Comparison of ENCODE assay signal across 8 mouse cellular contexts in the genomic region with DNA sequence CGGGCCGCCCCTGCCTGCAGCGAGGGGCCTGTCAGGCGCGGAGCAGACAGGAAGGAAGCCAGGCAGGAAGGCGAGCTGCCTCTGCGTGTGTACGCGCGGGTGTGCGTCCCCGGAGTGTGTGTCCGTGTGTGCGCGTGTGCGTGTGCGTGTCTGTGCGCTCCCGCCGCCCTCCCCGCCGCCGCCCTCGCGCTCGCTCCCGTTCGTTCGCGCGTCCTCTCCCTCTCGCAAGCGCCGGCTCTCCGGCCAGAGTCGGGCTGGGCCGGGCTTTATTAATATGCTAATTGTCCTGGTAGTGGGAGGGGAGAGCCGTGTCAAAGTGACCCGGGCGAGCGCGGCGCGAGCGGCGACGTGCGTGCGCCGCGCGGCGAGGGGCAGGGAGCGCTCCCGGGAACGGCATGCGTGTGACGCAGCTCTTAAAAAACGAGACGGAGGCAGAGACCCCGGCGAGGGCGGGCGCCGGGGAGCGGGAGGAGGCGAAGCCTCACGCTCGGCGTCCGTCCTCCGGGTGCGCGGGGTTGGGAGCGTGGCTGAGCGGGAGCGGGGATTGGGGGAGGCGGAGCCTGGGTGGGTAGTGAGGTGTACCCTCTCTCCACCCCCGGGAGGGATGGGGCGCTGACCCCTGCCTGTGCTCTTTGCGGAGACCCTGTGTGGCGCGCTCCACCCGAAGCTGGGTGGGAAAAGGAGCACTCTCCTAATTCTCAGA. TPM values are rescaled to one million over a fixed set of nuclear protein-coding genes. Genes with fewer than 3 reads are reported as not detected.
A peak's percentile ranks its signal among the peaks of the same experiment; 100 is the strongest.
DNase-seq lines count a peak whose midpoint lies in the region; ATAC-seq and TF ChIP-seq lines count a peak whose summit lies in the region.

A gene (minus strand): TSS at position 222 of the 703 bp plus-strand sequence.

- H3K4me1 ChIP-seq in G1E (ENCODE audit: insufficient read depth, low read depth, low read length), result peaks cover 67% of the 10 kb centered on the region
- peaks cover 51% of the 10 kb centered on the region for H3K4me1 ChIP-seq in hindbrain, embryonic 12.5 days

- H3K4me2 ChIP-seq in hindbrain, embryonic 12.5 days (replicated peaks), result peak within 1 kb of the TSS; percentile 84

- peak within 1 kb of the TSS; percentile 96 for H3K4me3 ChIP-seq in G1E (ENCODE audit: low read depth, low read length)
- peak within 1 kb of the TSS; percentile 90 for H3K4me3 ChIP-seq in hindbrain, embryonic 12.5 days

- peaks cover 28% of the 10 kb centered on the region for H3K36me3 ChIP-seq in G1E (replicated peaks)
- no peaks in the 10 kb centered on the region for H3K36me3 ChIP-seq in hindbrain, embryonic 12.5 days

- peak; percentile 48; the same call in 1 of the 2 replicates for ATAC-seq in G1E (ENCODE audit: extremely low read depth, insufficient number of reproducible peaks, low FRiP score, poor library complexity, severe bottlenecking)
- ATAC-seq in hindbrain, embryonic 12.5 days (ENCODE audit: low FRiP score), result peak; percentile 65

- H3K9me3 ChIP-seq in G1E (replicated peaks), result no peaks in the 10 kb centered on the region
- H3K9me3 ChIP-seq in hindbrain, embryonic 12.5 days (replicated peaks), result no peaks in the 10 kb centered on the region

- DNase-seq in G1E (ENCODE audit: low spot score), result peak; percentile 77
- DNase-seq in cerebellum, postnatal 10 days, result peak; percentile 90 to 92
- DNase-seq in frontal cortex, postnatal 14 days (ENCODE audit: low spot score in 2 of 2), result peak; percentile 74 to 78
- DNase-seq in layer of hippocampus, postnatal 14 days (ENCODE audit: low spot score in 2 of 2), result peak; percentile 83 to 86
- DNase-seq in lung, postnatal 10 days, result peak; percentile 93
- peak; percentile 88 for DNase-seq in ovary, postnatal 36 days (ENCODE audit: low spot score)
- peak; percentile 80 for DNase-seq in thymus, postnatal 14 days

- H3K9ac ChIP-seq in hindbrain, embryonic 12.5 days, result peak within 1 kb of the TSS; percentile 99

- under 1% methylated on average over 58 of the region's 84 CpGs for WGBS in hindbrain, embryonic 12.5 days

- TF ChIP-seq CTCF in G1E (IDR thresholded peaks at IDR 0.05; ENCODE audit: low read depth, low read length), result no peak

- peak within 1 kb of the TSS; percentile 99 for H3K27ac ChIP-seq in hindbrain, embryonic 12.5 days

- H3K27me3 ChIP-seq in G1E (ENCODE audit: insufficient read depth, low read length), result no peaks in the 10 kb centered on the region; the same call in 1 of the 2 replicates
- no peaks in the 10 kb centered on the region for H3K27me3 ChIP-seq in hindbrain, embryonic 12.5 days

RNA-seq across cellular contexts. Expression of the gene that starts here (rescaled TPM):
- total RNA-seq in G1E (2014; fragmentation: Nextera tagmentation) (145 and 160 TPM in 2 replicates), G1E (2017) (68.6 and 76.6 TPM in 2 replicates)
- 405 and 501 TPM in 2 replicates for polyA plus RNA-seq in G1E (2012)
- 129 and 138 TPM in 2 replicates for polyA plus RNA-seq in hindbrain, embryonic 12.5 days (2016; fragmentation: Nextera tagmentation; extraction: Ambion mirVana)
- 100 to 1,000 TPM in 1 of 2 experiments, 10 to 100 TPM in 1; 95.3 to 103 TPM for total RNA-seq in layer of hippocampus, postnatal 14 days (2021)

Comparison
In these comparisons a context has a peak if more than half of its experiments do, and no peak if none do; other contexts are left out.
1. Peak in every context shown above with its lines: DNase-seq, ATAC-seq, H3K4me3 ChIP-seq and H3K27ac ChIP-seq.